Mouse (Mus musculus): ENCODE measurements around the gene Barx2. TPM values are rescaled to one million over a fixed set of nuclear protein-coding genes. Genes with fewer than 3 reads are reported as not detected.

The Barx2 gene
- total RNA-seq, 1 experiment = 0.18 TPM

DNA sequence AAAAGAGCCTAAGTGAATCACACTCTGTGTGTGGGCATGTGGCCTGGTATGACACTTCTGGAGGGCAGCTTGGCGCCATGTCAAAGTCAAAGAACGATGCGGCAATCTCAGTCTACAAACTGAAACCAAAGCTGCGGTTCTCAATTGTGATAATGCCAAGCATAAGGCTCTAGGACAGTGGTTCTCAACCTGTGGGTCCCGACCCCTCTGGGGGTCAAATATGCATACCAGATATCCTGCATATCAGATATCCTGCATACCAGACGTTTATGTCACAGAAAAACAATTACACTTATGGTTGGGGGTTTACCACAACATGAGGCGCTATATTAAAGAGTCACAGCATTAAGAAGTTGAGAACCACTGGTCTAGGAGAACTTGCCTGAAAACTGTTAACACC lies 10.3 kb upstream of the Barx2 start:
- no peak for DNase-seq (ENCODE audit: low read depth, low spot score)
- Histone ChIP-seq H3K9ac (ENCODE audit: insufficient read depth, low read depth, low read length, poor library complexity, severe bottlenecking) (no peak overlapping the region), H3K27ac (ENCODE audit: insufficient read depth, low read depth, low read length, poor library complexity, severe bottlenecking) (no peak overlapping the region), H3K36me3 (ENCODE audit: control insufficient read depth, insufficient read depth, low read length, poor library complexity, severe bottlenecking) (no peaks in the 10 kb centered on the region), H3K9me3 (ENCODE audit: control insufficient read depth, insufficient read depth, low read depth, low read length) (no peaks in the 10 kb centered on the region), H3K4me1 (ENCODE audit: control insufficient read depth in 2 of 2, insufficient read depth in 2 of 2, low read length in 2 of 2, poor library complexity in 1 of 2) (no peaks in the 10 kb centered on the region), H3K4me3 (ENCODE audit: insufficient read depth in 1 of 2, low read depth in 1 of 2, low read length in 2 of 2, poor library complexity in 1 of 2, severe bottlenecking in 1 of 2) (no peak overlapping the region)
- TF ChIP-seq MAFK (IDR thresholded peaks at IDR 0.05; ENCODE audit: insufficient read depth, low read depth, low read length) (no peak), CHD2 (IDR thresholded peaks at IDR 0.05; ENCODE audit: low read depth, low read length) (peak; percentile 95)
- in situ Hi-C loops (cut with MboI; ENCODE audit: low sequenced_read_pairs in 2 of 2, unreplicated experiment in 2 of 2) = loop anchor here (5.0 to 25.0 kb wide), 3 partner anchors 361 to 614 kb away; partner anchors contain the start of gene Fli1 (in 1 of the 2)

DNA sequence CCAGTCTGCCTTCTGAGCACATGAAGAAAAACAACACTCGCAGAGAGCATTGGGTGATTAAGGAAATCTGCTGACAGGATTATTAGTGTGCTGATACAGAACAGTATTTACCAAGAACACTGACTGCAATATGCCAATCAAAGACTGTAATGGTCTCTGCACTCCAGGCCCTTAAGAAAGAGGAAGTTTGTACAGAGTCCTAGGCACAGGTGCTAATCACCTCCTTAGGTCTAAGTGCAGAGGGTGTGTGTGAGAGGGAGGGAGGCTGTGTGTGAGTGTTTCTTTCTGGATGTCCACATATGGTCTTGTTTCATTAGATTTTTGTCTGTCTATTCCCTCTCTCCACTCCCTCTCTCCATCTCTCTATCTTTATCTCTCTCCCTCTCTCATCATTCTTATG lies 6.5 kb upstream of the Barx2 start:
- DNase-seq (ENCODE audit: low read depth, low spot score) = no peak
- Histone ChIP-seq H3K4me3 (ENCODE audit: insufficient read depth in 1 of 2, low read depth in 1 of 2, low read length in 2 of 2, poor library complexity in 1 of 2, severe bottlenecking in 1 of 2) (no peak overlapping the region), H3K4me1 (ENCODE audit: control insufficient read depth in 2 of 2, insufficient read depth in 2 of 2, low read length in 2 of 2, poor library complexity in 1 of 2) (no peaks in the 10 kb centered on the region), H3K27ac (ENCODE audit: insufficient read depth, low read depth, low read length, poor library complexity, severe bottlenecking) (no peak overlapping the region), H3K9ac (ENCODE audit: insufficient read depth, low read depth, low read length, poor library complexity, severe bottlenecking) (no peak overlapping the region), H3K9me3 (ENCODE audit: control insufficient read depth, insufficient read depth, low read depth, low read length) (no peaks in the 10 kb centered on the region), H3K36me3 (ENCODE audit: control insufficient read depth, insufficient read depth, low read length, poor library complexity, severe bottlenecking) (no peaks in the 10 kb centered on the region)
- in situ Hi-C loops (cut with MboI; ENCODE audit: low sequenced_read_pairs in 2 of 2, unreplicated experiment in 2 of 2) = loop anchor here (5.0 to 25.0 kb wide), 3 partner anchors 358 to 617 kb away; partner anchors contain the start of gene Fli1 (in 1 of the 2)
- TF ChIP-seq ZC3H11A (IDR thresholded peaks at IDR 0.05; ENCODE audit: borderline replicate concordance, low read depth, low read length) (no peak), HCFC1 (IDR thresholded peaks at IDR 0.05; ENCODE audit: borderline replicate concordance, insufficient read depth, low read length) (no peak), ZNF384 (IDR thresholded peaks at IDR 0.05; ENCODE audit: low read depth, low read length) (no peak), MAFK (IDR thresholded peaks at IDR 0.05; ENCODE audit: insufficient read depth, low read depth, low read length) (no peak), CHD2 (IDR thresholded peaks at IDR 0.05; ENCODE audit: low read depth, low read length) (no peak)

DNA sequence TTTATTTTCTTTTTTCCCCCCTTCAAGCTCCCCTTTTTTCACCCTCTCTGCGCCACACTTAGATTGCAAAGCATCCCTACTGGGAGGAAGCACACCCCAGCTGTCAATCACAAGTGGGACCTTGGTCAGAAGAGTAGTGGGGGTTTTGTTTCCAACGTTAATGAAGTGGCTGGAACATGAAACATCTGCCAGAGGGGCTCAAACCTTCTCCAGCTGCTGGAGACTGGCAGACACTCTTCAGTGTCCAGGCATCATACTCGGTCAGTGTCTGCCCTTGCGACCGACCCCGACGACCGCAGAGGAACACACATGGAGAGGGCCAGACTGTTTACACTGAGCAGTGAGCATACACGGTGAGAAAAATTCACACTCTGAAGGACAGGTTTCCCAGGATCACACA lies 3.2 kb upstream of the Barx2 start:
- no peak for TF ChIP-seq HCFC1 (IDR thresholded peaks at IDR 0.05; ENCODE audit: borderline replicate concordance, insufficient read depth, low read length)
- TF ChIP-seq CHD2 (IDR thresholded peaks at IDR 0.05; ENCODE audit: low read depth, low read length) = no peak
- TF ChIP-seq MAFK (IDR thresholded peaks at IDR 0.05; ENCODE audit: insufficient read depth, low read depth, low read length) = no peak
- TF ChIP-seq ZNF384 (IDR thresholded peaks at IDR 0.05; ENCODE audit: low read depth, low read length) = no peak
- TF ChIP-seq ZC3H11A (IDR thresholded peaks at IDR 0.05; ENCODE audit: borderline replicate concordance, low read depth, low read length) = no peak
- Histone ChIP-seq H3K4me1 (ENCODE audit: control insufficient read depth in 2 of 2, insufficient read depth in 2 of 2, low read length in 2 of 2, poor library complexity in 1 of 2) (no peaks in the 10 kb centered on the region), H3K36me3 (ENCODE audit: control insufficient read depth, insufficient read depth, low read length, poor library complexity, severe bottlenecking) (no peaks in the 10 kb centered on the region), H3K9me3 (ENCODE audit: control insufficient read depth, insufficient read depth, low read depth, low read length) (no peaks in the 10 kb centered on the region), H3K27ac (ENCODE audit: insufficient read depth, low read depth, low read length, poor library complexity, severe bottlenecking) (no peak overlapping the region), H3K9ac (ENCODE audit: insufficient read depth, low read depth, low read length, poor library complexity, severe bottlenecking) (no peak overlapping the region), H3K4me3 (ENCODE audit: insufficient read depth in 1 of 2, low read depth in 1 of 2, low read length in 2 of 2, poor library complexity in 1 of 2, severe bottlenecking in 1 of 2) (no peak overlapping the region)
- in situ Hi-C loops (cut with MboI; ENCODE audit: low sequenced_read_pairs in 2 of 2, unreplicated experiment in 2 of 2) = loop anchor here (25.0 kb wide), 2 partner anchors 354 to 621 kb away; partner anchors contain the start of gene Fli1 (in 1 of the 2)
- DNase-seq (ENCODE audit: low read depth, low spot score) = no peak

DNA sequence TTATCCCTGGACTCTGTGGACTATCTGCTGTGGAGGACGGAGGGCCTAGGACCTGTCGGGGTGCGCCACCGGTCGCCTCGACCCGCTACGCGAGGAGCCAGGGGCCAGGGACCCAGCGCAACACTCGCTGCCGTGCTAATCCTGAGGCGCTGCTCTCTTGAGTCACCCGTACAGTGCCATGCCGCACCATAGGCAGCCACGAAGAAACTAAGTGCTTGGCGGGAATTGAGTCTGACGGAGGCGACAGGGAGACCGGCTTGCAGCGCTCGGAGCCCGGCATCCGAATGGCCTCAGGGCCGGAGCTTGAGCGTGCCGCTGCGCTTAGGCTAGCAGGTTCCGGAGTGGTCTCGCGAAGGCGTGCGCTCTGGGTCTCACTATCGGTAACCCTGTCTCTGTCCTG lies 1.6 kb upstream of the Barx2 start:
- H3K27ac ChIP-seq (ENCODE audit: insufficient read depth, low read depth, low read length, poor library complexity, severe bottlenecking) = no peak overlapping the region
- DNase-seq (ENCODE audit: low read depth, low spot score) = peak; percentile 26

More for the DNA sequence above, 1.6 kb upstream of the Barx2 start:
- Histone ChIP-seq H3K4me1 (ENCODE audit: control insufficient read depth in 2 of 2, insufficient read depth in 2 of 2, low read length in 2 of 2, poor library complexity in 1 of 2) (no peaks in the 10 kb centered on the region), H3K4me3 (ENCODE audit: insufficient read depth in 1 of 2, low read depth in 1 of 2, low read length in 2 of 2, poor library complexity in 1 of 2, severe bottlenecking in 1 of 2) (peak overlapping the region in 1 of 2 experiments; percentile 23; a peak in 2 of 4 replicates), H3K36me3 (ENCODE audit: control insufficient read depth, insufficient read depth, low read length, poor library complexity, severe bottlenecking) (no peaks in the 10 kb centered on the region), H3K9ac (ENCODE audit: insufficient read depth, low read depth, low read length, poor library complexity, severe bottlenecking) (no peak overlapping the region), H3K9me3 (ENCODE audit: control insufficient read depth, insufficient read depth, low read depth, low read length) (no peaks in the 10 kb centered on the region)
- in situ Hi-C loops (cut with MboI; ENCODE audit: low sequenced_read_pairs in 2 of 2, unreplicated experiment in 2 of 2) = loop anchor here (25.0 kb wide), 2 partner anchors 353 to 622 kb away; partner anchors contain the start of gene Fli1 (in 1 of the 2)
- TF ChIP-seq CHD2 (IDR thresholded peaks at IDR 0.05; ENCODE audit: low read depth, low read length) (no peak), ZNF384 (IDR thresholded peaks at IDR 0.05; ENCODE audit: low read depth, low read length) (no peak), MAFK (IDR thresholded peaks at IDR 0.05; ENCODE audit: insufficient read depth, low read depth, low read length) (no peak), HCFC1 (IDR thresholded peaks at IDR 0.05; ENCODE audit: borderline replicate concordance, insufficient read depth, low read length) (no peak), ZC3H11A (IDR thresholded peaks at IDR 0.05; ENCODE audit: borderline replicate concordance, low read depth, low read length) (no peak)
